Comparison of ENCODE assay signal across 8 mouse cellular contexts in the genomic region with DNA sequence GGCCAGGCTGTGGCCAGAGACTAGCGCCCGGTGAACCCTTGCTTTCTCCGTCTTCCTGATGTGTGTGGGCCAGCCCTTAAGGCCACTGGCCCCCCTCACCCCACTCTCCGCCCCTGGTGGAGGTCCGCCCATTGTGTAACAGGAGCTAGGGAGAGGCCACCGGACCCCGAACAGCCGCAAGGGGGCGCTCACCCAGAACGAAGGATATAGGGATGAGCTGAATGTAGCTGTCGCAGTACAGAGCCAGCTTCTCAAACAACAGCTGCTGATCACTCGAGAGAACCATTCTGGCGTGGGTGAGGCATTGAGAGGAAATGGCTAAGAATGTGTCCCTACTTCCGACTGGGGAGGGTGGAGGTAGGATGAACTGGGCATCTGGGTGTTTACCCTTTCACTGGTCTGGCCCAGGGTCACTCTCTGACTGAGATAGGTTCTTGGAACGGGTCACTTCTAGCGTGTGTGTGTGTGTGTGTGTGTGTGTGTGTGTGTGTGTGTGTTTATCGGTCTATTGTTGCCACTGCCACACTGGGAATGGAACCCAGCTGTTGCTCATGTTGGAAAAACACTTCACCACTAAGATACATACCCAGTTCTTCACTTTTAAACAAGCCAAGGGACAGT. TPM values are rescaled to one million over a fixed set of nuclear protein-coding genes. Genes with fewer than 3 reads are reported as not detected.
A peak's percentile ranks its signal among the peaks of the same experiment; 100 is the strongest.
DNase-seq lines count a peak whose midpoint lies in the region; ATAC-seq lines count a peak whose summit lies in the region.

No protein-coding gene starts in this region.

- H3K27me3 ChIP-seq in intestine, embryonic 14.5 days (replicated peaks; ENCODE audit: control insufficient read depth, insufficient read depth, low read length), result no peaks in the 10 kb centered on the region

- H3K27ac ChIP-seq in intestine, embryonic 14.5 days (ENCODE audit: low read depth), result no peak overlapping the region

- WGBS in intestine, embryonic 14.5 days, result 5% methylated on average over 17 of the region's 17 CpGs

- peak overlapping the region; percentile 16; the same call in 1 of the 2 replicates for H3K9ac ChIP-seq in intestine, embryonic 14.5 days (ENCODE audit: low read length)

- peak overlapping the region; percentile 21 for H3K4me3 ChIP-seq in intestine, embryonic 14.5 days (ENCODE audit: low read depth, low read length)

- H3K4me1 ChIP-seq in intestine, embryonic 14.5 days (replicated peaks; ENCODE audit: control insufficient read depth, insufficient read depth, low read length), result 0 out of 2 replicates have a peak, but pooled peaks cover 8% of the 10 kb centered on the region

- peak; percentile 90 to 93 for DNase-seq in adrenal gland, adult 18-20 months (ENCODE audit: low spot score in 2 of 2)
- DNase-seq in embryo, embryonic 11 days, result peak; percentile 91
- DNase-seq in gastrocnemius, postnatal 25 days, result peak; percentile 88
- peak; percentile 98 for DNase-seq in intestine, embryonic 14.5 days (ENCODE audit: low spot score)
- peak; percentile 80 to 90 for DNase-seq in left cerebral cortex, postnatal 14 days (ENCODE audit: low spot score in 2 of 2)
- DNase-seq in right cerebral cortex, postnatal 14 days, result peak; percentile 88
- peak; percentile 88 for DNase-seq in urinary bladder, postnatal 25 days (ENCODE audit: low spot score)

- peak; percentile 82 for ATAC-seq in intestine, embryonic 14.5 days (replicated peaks; ENCODE audit: low FRiP score, low TSS enrichment, low read depth)
- ATAC-seq in megakaryocyte-erythroid progenitor cell, adult 5-6 weeks (replicated peaks; ENCODE audit: low FRiP score, low TSS enrichment, poor library complexity, severe bottlenecking), result peak; percentile 53

- peak overlapping the region; percentile 48 for H3K4me2 ChIP-seq in intestine, embryonic 14.5 days (ENCODE audit: low read length)

- intact Hi-C loops in left cerebral cortex, postnatal 14 days (cut with DNase I), result no loop called here

- H3K36me3 ChIP-seq in intestine, embryonic 14.5 days (ENCODE audit: control insufficient read depth, insufficient read depth, low read length), result no peaks in the 10 kb centered on the region

- no peaks in the 10 kb centered on the region for H3K9me3 ChIP-seq in intestine, embryonic 14.5 days (ENCODE audit: control insufficient read depth, low read length)

RNA-seq across cellular contexts. Expression of a gene that starts 8.3 kb away (rescaled TPM):
- total RNA-seq in adrenal gland, adult 18-20 months (2021), result under 1 TPM; 0.22 to 0.30 TPM
- under 1 TPM; 0.21 to 0.26 TPM for total RNA-seq in gastrocnemius, postnatal 25 days (2021)
- 0.55 and 0.64 TPM in 2 replicates for polyA plus RNA-seq in intestine, embryonic 14.5 days (2014; fragmentation: Nextera tagmentation; extraction: Ambion mirVana)
- 1 to 10 TPM; 1.1 to 2.1 TPM for total RNA-seq in left cerebral cortex, postnatal 14 days (2021)
- not detected in 2 replicates for total RNA-seq in megakaryocyte-erythroid progenitor cell, adult 5-6 weeks (2014; fragmentation: Nextera tagmentation)
- total RNA-seq in megakaryocyte-erythroid progenitor cell, adult 5-6 weeks (2017), result not detected in 2 replicates

RNA-seq across cellular contexts. Expression of a gene that starts 8.3 kb away (rescaled TPM):
- 1 to 10 TPM; 3.6 to 5.9 TPM for total RNA-seq in adrenal gland, adult 18-20 months (2021)
- total RNA-seq in gastrocnemius, postnatal 25 days (2021), result 1 to 10 TPM; 6.0 to 6.5 TPM
- 30.0 and 32.7 TPM in 2 replicates for polyA plus RNA-seq in intestine, embryonic 14.5 days (2014; fragmentation: Nextera tagmentation; extraction: Ambion mirVana)
- total RNA-seq in left cerebral cortex, postnatal 14 days (2021), result 10 to 100 TPM in 1 of 2 experiments, 1 to 10 TPM in 1; 8.9 to 10.4 TPM
- total RNA-seq in megakaryocyte-erythroid progenitor cell, adult 5-6 weeks (2014; fragmentation: Nextera tagmentation), result 16.1 and 23.6 TPM in 2 replicates
- 6.0 and 20.1 TPM in 2 replicates for total RNA-seq in megakaryocyte-erythroid progenitor cell, adult 5-6 weeks (2017)

RNA-seq across cellular contexts. Expression of a gene that starts 12.7 kb away (rescaled TPM):
- 1,000 to 10,000 TPM; 3,118 to 4,182 TPM for total RNA-seq in adrenal gland, adult 18-20 months (2021)
- 1,000 to 10,000 TPM; 1,951 to 1,957 TPM for total RNA-seq in gastrocnemius, postnatal 25 days (2021)
- 1,450 and 1,529 TPM in 2 replicates for polyA plus RNA-seq in intestine, embryonic 14.5 days (2014; fragmentation: Nextera tagmentation; extraction: Ambion mirVana)
- 1,000 to 10,000 TPM; 1,766 to 1,778 TPM for total RNA-seq in left cerebral cortex, postnatal 14 days (2021)
- 1,910 and 1,948 TPM in 2 replicates for total RNA-seq in megakaryocyte-erythroid progenitor cell, adult 5-6 weeks (2014; fragmentation: Nextera tagmentation)
- 775 and 886 TPM in 2 replicates for total RNA-seq in megakaryocyte-erythroid progenitor cell, adult 5-6 weeks (2017)

RNA-seq across cellular contexts. Expression of a gene that starts 48.2 kb away (rescaled TPM):
- total RNA-seq in adrenal gland, adult 18-20 months (2021), result 10 to 100 TPM; 10.3 to 54.2 TPM
- total RNA-seq in gastrocnemius, postnatal 25 days (2021), result 1 to 10 TPM; 3.1 to 7.2 TPM
- polyA plus RNA-seq in intestine, embryonic 14.5 days (2014; fragmentation: Nextera tagmentation; extraction: Ambion mirVana), result 8.4 and 11.5 TPM in 2 replicates
- 10 to 100 TPM; 35.0 to 36.6 TPM for total RNA-seq in left cerebral cortex, postnatal 14 days (2021)
- 22.8 and 23.9 TPM in 2 replicates for total RNA-seq in megakaryocyte-erythroid progenitor cell, adult 5-6 weeks (2014; fragmentation: Nextera tagmentation)
- 15.9 and 18.7 TPM in 2 replicates for total RNA-seq in megakaryocyte-erythroid progenitor cell, adult 5-6 weeks (2017)
